ENCODE assay signal across 9 mouse cellular contexts in the genomic region with DNA sequence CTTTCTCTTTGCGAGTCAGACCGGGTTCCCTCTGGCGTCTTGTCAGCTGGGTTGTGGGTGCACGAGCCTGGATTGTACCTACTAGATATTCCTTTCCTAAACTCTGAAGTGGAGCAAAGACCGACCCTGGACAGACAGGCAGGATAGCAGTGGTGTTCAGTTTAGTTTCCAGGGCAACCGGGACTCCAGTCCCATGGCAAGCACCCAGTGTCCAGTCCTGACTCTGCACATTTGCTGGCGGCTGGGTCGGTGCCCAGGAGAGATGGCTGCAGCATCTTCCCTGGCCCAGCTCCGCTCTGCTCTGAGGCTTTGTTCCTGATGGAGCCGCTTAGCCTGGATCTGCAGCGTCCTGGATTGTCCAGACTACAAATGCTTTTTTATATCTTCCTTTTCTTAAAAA.
DNase-seq lines count a peak whose midpoint lies in the region; ATAC-seq and TF ChIP-seq lines count a peak whose summit lies in the region.
"Had no signal": no experiment of that assay in that cellular context is flagged by ENCODE, and none has a peak within 500 bp of the region (broad histone marks: within the 10 kb centered on the region; RNA-seq: fewer than 3 reads in every experiment).

No protein-coding gene starts in this region.

- no peaks in the 10 kb centered on the region for H3K36me3 ChIP-seq in liver, adult 2 months (ENCODE audit: control insufficient read depth, insufficient read depth, low read length)
- H3K36me3 ChIP-seq in liver, embryonic 12.5 days: no peaks in the 10 kb centered on the region
- H3K36me3 ChIP-seq: embryonic facial prominence, embryonic 15.5 days had no signal

- TF ChIP-seq POLR2A in liver, adult 2 months (IDR thresholded peaks at IDR 0.05; ENCODE audit: extremely low read depth, insufficient read depth, low read length): no peak

- peak; percentile 40 for DNase-seq in liver, adult 2 months (ENCODE audit: extremely low read depth, low read depth, low spot score)
- peak; percentile 77 for DNase-seq in cerebellum, adult 11-12 months
- peak; percentile 71 to 72 for DNase-seq in heart, postnatal 10 days
- DNase-seq in layer of hippocampus, postnatal 14 days (ENCODE audit: low spot score in 2 of 2): peak; percentile 44 to 64
- DNase-seq in testis, postnatal 10 days (ENCODE audit: low spot score): peak; percentile 74
- DNase-seq in liver: no peak
- DNase-seq in B cell, adult 2 months: no peak

- no peaks in the 10 kb centered on the region; the same call in 1 of the 2 replicates for H3K4me1 ChIP-seq in liver, adult 2 months (ENCODE audit: control insufficient read depth, insufficient read depth, low read length)
- peaks cover 11% of the 10 kb centered on the region; the same call in 1 of the 2 replicates for H3K4me1 ChIP-seq in liver, embryonic 12.5 days

- no peaks in the 10 kb centered on the region for H3K27me3 ChIP-seq in liver, adult 2 months (ENCODE audit: control insufficient read depth, insufficient read depth, low read length)
- H3K27me3 ChIP-seq in liver, embryonic 12.5 days (replicated peaks): peaks cover 59% of the 10 kb centered on the region
- H3K27me3 ChIP-seq: embryonic facial prominence, embryonic 15.5 days had no signal

- no peak overlapping the region for H3K27ac ChIP-seq in liver, adult 2 months (replicated peaks; ENCODE audit: insufficient read depth, low read depth, low read length)
- no peak overlapping the region for H3K27ac ChIP-seq in liver, embryonic 12.5 days
- H3K27ac ChIP-seq: embryonic facial prominence, embryonic 15.5 days had no signal

- H3K9me3 ChIP-seq in liver, embryonic 12.5 days (replicated peaks): no peaks in the 10 kb centered on the region
- H3K9me3 ChIP-seq: embryonic facial prominence, embryonic 15.5 days had no signal

- no peaks in the 10 kb centered on the region for H3K79me2 ChIP-seq in liver, adult 2 months (ENCODE audit: control insufficient read depth, insufficient read depth, low read length)

- no peak overlapping the region for H3K4me3 ChIP-seq in liver, adult 2 months (ENCODE audit: insufficient read depth, low read depth, low read length)
- no peak overlapping the region for H3K4me3 ChIP-seq in liver, embryonic 12.5 days
- H3K4me3 ChIP-seq: embryonic facial prominence, embryonic 15.5 days had no signal

- no peak for TF ChIP-seq CTCF in liver, adult 2 months (IDR thresholded peaks at IDR 0.05; ENCODE audit: low read depth, low read length)

- ATAC-seq in liver, embryonic 12.5 days: no peak

- no peak overlapping the region for H3K4me2 ChIP-seq in liver, embryonic 12.5 days
- H3K4me2 ChIP-seq: embryonic facial prominence, embryonic 15.5 days had no signal

- WGBS in liver, adult 2 months: 62% methylated on average over 11 of the region's 11 CpGs
- WGBS in liver, embryonic 12.5 days (ENCODE audit: insufficient replicate concordance): 70% methylated on average over 11 of the region's 11 CpGs

- intact Hi-C loops in heart, postnatal 10 days (cut with DNase I): no loop called here

- H3K9ac ChIP-seq in liver, adult 2 months (ENCODE audit: low read depth, low read length): no peak overlapping the region
- no peak overlapping the region for H3K9ac ChIP-seq in liver, embryonic 12.5 days
- H3K9ac ChIP-seq: embryonic facial prominence, embryonic 15.5 days had no signal

Comparison
In these comparisons a context has a peak if more than half of its experiments do, and no peak if none do; other contexts are left out.
1. DNase-seq: peak in liver, adult 2 months (single experiment), cerebellum, adult 11-12 months (single experiment), heart, postnatal 10 days (2 of 2), layer of hippocampus, postnatal 14 days (2 of 2) and testis, postnatal 10 days (single experiment); none in liver (single experiment) and B cell, adult 2 months (0 of 2).